Mouse (Mus musculus) hindbrain, embryonic 11.5 days (tissue): ENCODE measurements at regions not wholly inside any gene's neighbourhood (a gene's known extent, or its start where the extent isn't known, plus 50 kb on each side); places are given as distances from the start of the nearest gene placed in this dataset.

Experiments
- ATAC-seq: fragments of 200-750 bp; cut with Nextera tagmentation; 2 replicates; pipeline ENCODE4 v1.8.0; 2017; ENCODE audit warnings: mild to moderate bottlenecking, moderate TSS enrichment, moderate library complexity; ENCODE audit not compliant: low FRiP score
- DNase-seq: peaks from one replicate; pipeline ENCODE4 v3.0.0-alpha.2; 2015; ENCODE audit warnings: low spot score
- H3K27ac ChIP-seq: fragments of 300-500 bp; sonication (generic); 2 replicates; pipeline ENCODE4 v1.5.1; 2014; ENCODE audit warnings: mild to moderate bottlenecking, low read depth, low read length
- H3K27me3 ChIP-seq: fragments of 300-500 bp; sonication (generic); 2 replicates; pipeline ENCODE4 v1.6.1; 2014; ENCODE audit warnings: mild to moderate bottlenecking, low read length, moderate library complexity, mixed read lengths; ENCODE audit not compliant: control insufficient read depth, insufficient read depth
- H3K36me3 ChIP-seq: fragments of 300-500 bp; sonication (generic); 2 replicates; pipeline ENCODE4 v1.6.1; 2014; ENCODE audit warnings: mild to moderate bottlenecking, low read length, moderate library complexity, mixed read lengths; ENCODE audit not compliant: control insufficient read depth, insufficient read depth
- H3K4me1 ChIP-seq: fragments of 300-500 bp; sonication (generic); replicated peaks from 2 replicates; pipeline ENCODE4 v1.6.1; 2014; ENCODE audit warnings: low read length, mixed read lengths; ENCODE audit not compliant: control insufficient read depth, insufficient read depth
- H3K4me2 ChIP-seq: fragments of 300-500 bp; sonication (generic); replicated peaks from 2 replicates; pipeline ENCODE4 v1.6.1; 2014; ENCODE audit warnings: mild to moderate bottlenecking, low read depth, low read length
- H3K4me3 ChIP-seq: fragments of 300-500 bp; sonication (generic); 2 replicates; pipeline ENCODE4 v1.5.1; 2014; ENCODE audit warnings: low read depth, low read length
- H3K9ac ChIP-seq: fragments of 300-500 bp; sonication (generic); 2 replicates; pipeline ENCODE4 v1.6.1; 2014; ENCODE audit warnings: low read depth, low read length
- H3K9me3 ChIP-seq: fragments of 300-500 bp; sonication (generic); 2 replicates; pipeline ENCODE4 v1.6.1; 2016; ENCODE audit warnings: low read length; ENCODE audit not compliant: control insufficient read depth
- WGBS: fragments of 180-500 bp; shearing (Covaris S2); extraction: QIAGEN DNeasy Blood & Tissue Kit; methylation state at CpG from one replicate; pipeline ENCODE4 v1.1.7; 2014; 5-methylcytosine and 5-hydroxymethylcytosine counted together

GRCm38 (mm10) chr10:67484091-67484745 lies 51.1 kb upstream of the Egr2 start:
- DNase-seq (no peak), ATAC-seq (no peak)
- Histone ChIP-seq H3K4me1 (no peaks in the 10 kb centered on the region), H3K36me3 (no peaks in the 10 kb centered on the region), H3K27ac (no peak overlapping the region), H3K4me3 (no peak overlapping the region), H3K9me3 (no peaks in the 10 kb centered on the region), H3K9ac (no peak overlapping the region), H3K4me2 (no peak overlapping the region), H3K27me3 (no peaks in the 10 kb centered on the region)
- 86% methylated on average over 3 of the region's 3 CpGs for WGBS
